Mouse (Mus musculus) cerebellum, postnatal 25 days (tissue): Measurements from ENCODE around the gene Pdcd6.

ENCODE experiments used
- DNase-seq, 2 experiments: peaks; one replicate each; pipeline ENCODE4 v3.0.0; 2021; ENCODE audit warnings: mixed read lengths in 2 of 2

Gene Pdcd6

GRCm38 (mm10) chr13:74275726-74276125 lies 41.7 kb downstream of the Pdcd6 start:
- no peak for DNase-seq

DNA sequence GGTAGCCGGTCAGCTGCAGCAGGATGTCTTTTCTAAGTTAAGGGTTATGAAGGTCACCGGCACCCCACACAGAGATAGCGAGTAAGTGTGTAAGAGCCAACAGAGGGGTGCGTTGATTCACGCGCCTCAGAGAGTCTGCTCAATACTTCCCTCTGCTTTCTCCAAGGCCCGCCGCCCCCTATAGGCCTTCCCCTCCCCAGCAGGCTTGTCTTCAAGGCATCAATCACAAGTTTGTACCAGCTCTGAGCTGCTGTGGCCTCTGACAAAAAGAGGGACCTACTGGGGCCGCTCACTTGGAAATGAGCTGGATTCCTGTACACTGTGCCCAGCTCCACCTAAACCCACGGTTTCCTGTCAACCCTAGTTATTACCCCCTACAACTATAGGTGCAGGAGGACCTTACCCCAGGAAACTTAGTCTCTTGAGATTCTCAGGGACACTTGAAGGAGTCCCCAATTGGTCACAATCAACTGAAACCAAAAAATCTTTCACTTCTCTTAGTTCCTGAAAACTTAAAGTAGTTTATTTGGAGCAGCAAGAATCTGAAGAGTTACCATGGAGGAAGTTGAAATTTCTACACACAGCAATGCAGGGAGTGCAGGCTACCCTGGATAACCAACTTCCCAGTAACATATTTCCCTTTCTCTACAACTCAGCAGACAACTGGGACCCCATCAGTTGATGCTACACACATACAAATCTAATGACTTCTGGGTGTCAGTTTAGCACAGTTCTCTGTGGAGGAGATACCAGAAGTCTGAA lies 57.0 kb downstream of the Pdcd6 start:
- DNase-seq: peak; percentile 20 to 37

GRCm38 (mm10) chr13:74259460-74260230 lies 57.7 kb downstream of the Pdcd6 start:
- peak; percentile 28 to 64 for DNase-seq
